Mouse (Mus musculus) stomach, postnatal 0 days (tissue): ENCODE measurements at regions not wholly inside any gene's neighbourhood (a gene's known extent, or its start where the extent isn't known, plus 50 kb on each side); places are given as distances from the start of the nearest gene placed in this dataset. TPM values are rescaled to one million over a fixed set of nuclear protein-coding genes. Genes with fewer than 3 reads are reported as not detected.
A peak's percentile ranks its signal among the peaks of the same experiment; 100 is the strongest.

Source experiments
- ATAC-seq: fragments of 200-750 bp; cut with Nextera tagmentation; 2 replicates; pipeline ENCODE4 v1.8.0; 2017; ENCODE audit not compliant: low FRiP score, low TSS enrichment
- DNase-seq: peaks from one replicate; pipeline ENCODE4 v3.0.0-alpha.2; 2016; ENCODE audit warnings: low spot score
- H3K27ac ChIP-seq: fragments of 300-500 bp; sonication (generic); replicated peaks from 2 replicates; pipeline ENCODE4 v1.5.1; 2014; ENCODE audit warnings: mild to moderate bottlenecking, control low read depth
- H3K27me3 ChIP-seq: fragments of 300-500 bp; sonication (generic); 2 replicates; pipeline ENCODE4 v1.6.1; 2014; ENCODE audit warnings: low read length; ENCODE audit not compliant: control insufficient read depth, insufficient read depth
- H3K36me3 ChIP-seq: fragments of 300-500 bp; sonication (generic); 2 replicates; pipeline ENCODE4 v1.6.1; 2014; ENCODE audit warnings: low read length, mixed read lengths; ENCODE audit not compliant: control insufficient read depth, insufficient read depth
- H3K4me1 ChIP-seq: fragments of 300-500 bp; sonication (generic); replicated peaks from 2 replicates; pipeline ENCODE4 v1.6.1; 2014; ENCODE audit warnings: antibody characterized with exemption; ENCODE audit not compliant: control insufficient read depth, insufficient read depth
- H3K4me2 ChIP-seq: fragments of 300-500 bp; sonication (generic); replicated peaks from 2 replicates; pipeline ENCODE4 v1.6.1; 2014; ENCODE audit warnings: low read depth, mild to moderate bottlenecking, control low read depth, moderate library complexity
- H3K4me3 ChIP-seq: fragments of 300-500 bp; sonication (generic); 2 replicates; pipeline ENCODE4 v1.5.1; 2014; ENCODE audit warnings: low read depth, low read length, control low read depth
- H3K9ac ChIP-seq: fragments of 300-500 bp; sonication (generic); 2 replicates; pipeline ENCODE4 v1.6.1; 2014; ENCODE audit warnings: mild to moderate bottlenecking, low read length, control low read depth, mixed read lengths
- H3K9me3 ChIP-seq: fragments of 300-500 bp; sonication (generic); 2 replicates; pipeline ENCODE4 v1.6.1; 2016; ENCODE audit warnings: low read length; ENCODE audit not compliant: control insufficient read depth
- CTCF ChIP-seq: IDR thresholded peaks from 2 replicates; pipeline ENCODE4 v1.5.1; 2016; ENCODE audit warnings: antibody characterized with exemption, low read depth, mild to moderate bottlenecking, moderate library complexity
- EP300 ChIP-seq: optimal IDR thresholded peaks from 2 replicates; pipeline ENCODE3; 2016; ENCODE audit warnings: antibody characterized with exemption
- WGBS: fragments of 180-500 bp; shearing (Covaris S2); extraction: QIAGEN DNeasy Blood & Tissue Kit; methylation state at CpG from one replicate; pipeline ENCODE4 v1.1.7; 2014; 5-methylcytosine and 5-hydroxymethylcytosine counted together
- microRNA-seq: library from miRNA; unstranded; fragments of <30 nt; microRNA quantifications from one replicate; pipeline ENCODE4, GENCODE M21; 2016

DNA sequence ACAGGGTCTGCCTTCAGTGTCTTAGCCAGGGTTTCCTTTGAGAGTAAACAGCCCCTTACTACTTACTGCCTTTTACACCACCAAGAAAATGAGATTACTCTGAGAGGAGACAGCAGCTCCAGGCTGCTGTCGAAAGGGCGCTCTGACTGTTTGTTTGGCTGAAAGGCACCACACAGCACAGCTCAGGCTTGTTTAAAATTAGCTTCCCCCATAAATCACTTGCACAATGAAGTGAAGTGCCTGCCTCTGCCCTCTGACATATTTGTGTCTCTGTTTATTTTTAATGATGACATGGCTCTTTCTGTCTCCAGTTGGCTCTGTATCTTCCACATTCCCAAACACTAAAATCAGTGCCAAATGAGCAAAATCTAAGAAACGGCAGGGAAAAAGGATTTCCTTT is 601.5 kb downstream of the Gm826 start:
- Histone ChIP-seq H3K9me3 (no peaks in the 10 kb centered on the region), H3K9ac (no peak overlapping the region), H3K4me2 (no peak overlapping the region), H3K4me1 (no peaks in the 10 kb centered on the region; the same call in 1 of the 2 replicates), H3K27ac (no peak overlapping the region), H3K36me3 (no peaks in the 10 kb centered on the region), H3K4me3 (no peak overlapping the region), H3K27me3 (no peaks in the 10 kb centered on the region)
- 19% methylated on average over 3 of the region's 3 CpGs for WGBS
- DNase-seq (no peak), ATAC-seq (peak; percentile 26; the same call in 1 of the 2 replicates)
- TF ChIP-seq CTCF (no peak), EP300 (no peak)

DNA sequence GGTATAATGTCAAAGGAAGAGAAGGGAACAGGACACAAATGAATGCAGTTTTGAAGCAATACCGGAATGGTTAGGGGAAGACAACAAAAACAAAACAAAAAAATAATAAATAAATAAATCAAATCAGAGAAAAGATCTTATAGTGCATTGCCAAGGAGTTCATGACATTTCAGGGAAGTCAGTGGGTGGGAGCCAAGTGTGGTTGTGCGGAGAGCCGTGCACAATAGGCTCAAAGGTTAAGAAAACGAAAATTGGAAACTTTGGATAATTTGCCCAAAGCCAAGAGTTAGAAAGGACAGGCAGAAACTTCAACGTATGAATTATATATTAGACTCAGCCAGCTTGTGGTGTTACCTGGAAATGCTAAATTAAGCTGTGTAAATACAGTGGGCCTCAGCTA is 599.4 kb downstream of the Gm826 start:
- no peak for DNase-seq
- TF ChIP-seq EP300, result no peak
- no peak overlapping the region for H3K4me3 ChIP-seq
- H3K9ac ChIP-seq, result no peak overlapping the region
- 53% methylated on average over 5 of the region's 5 CpGs for WGBS
- no peak overlapping the region for H3K4me2 ChIP-seq
- no peak overlapping the region for H3K27ac ChIP-seq
- H3K4me1 ChIP-seq, result no peaks in the 10 kb centered on the region; the same call in 1 of the 2 replicates
- no peaks in the 10 kb centered on the region for H3K9me3 ChIP-seq
- H3K27me3 ChIP-seq, result no peaks in the 10 kb centered on the region
- H3K36me3 ChIP-seq, result no peaks in the 10 kb centered on the region
- ATAC-seq, result no peak

DNA sequence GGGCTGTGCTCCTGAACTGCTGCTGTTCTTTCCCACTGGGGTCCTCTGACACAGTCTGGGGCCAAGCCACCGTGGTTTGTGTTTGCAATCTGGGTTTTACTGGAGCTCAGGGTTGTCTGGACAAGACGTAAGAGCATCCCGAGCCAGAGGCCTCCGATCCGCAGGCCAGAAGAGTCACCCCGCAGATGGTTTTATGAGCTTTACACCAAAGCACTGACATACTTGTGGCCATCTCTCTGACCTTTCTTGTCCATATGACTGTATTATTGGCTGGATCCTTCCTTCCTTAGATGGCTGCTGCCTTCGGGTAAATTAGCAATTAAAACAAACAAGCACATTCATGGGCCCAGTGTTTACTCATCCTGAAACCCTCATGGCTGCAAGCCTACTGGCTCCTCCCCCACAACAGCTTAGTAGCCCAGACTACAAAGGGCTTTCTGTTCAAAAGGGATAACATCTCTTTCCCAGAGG is 578.4 kb downstream of the Gm826 start:
- no peaks in the 10 kb centered on the region for H3K4me1 ChIP-seq
- TF ChIP-seq EP300, result no peak
- no peak for TF ChIP-seq CTCF
- no peak overlapping the region for H3K27ac ChIP-seq
- no peaks in the 10 kb centered on the region for H3K36me3 ChIP-seq
- ATAC-seq (peak; percentile 61; the same call in 1 of the 2 replicates), DNase-seq (peak; percentile 17)
- no peak overlapping the region for H3K9ac ChIP-seq
- H3K4me2 ChIP-seq, result no peak overlapping the region
- no peak overlapping the region for H3K4me3 ChIP-seq
- no peaks in the 10 kb centered on the region for H3K27me3 ChIP-seq
- WGBS, result 56% methylated on average over 7 of the region's 7 CpGs
- H3K9me3 ChIP-seq, result no peaks in the 10 kb centered on the region

DNA sequence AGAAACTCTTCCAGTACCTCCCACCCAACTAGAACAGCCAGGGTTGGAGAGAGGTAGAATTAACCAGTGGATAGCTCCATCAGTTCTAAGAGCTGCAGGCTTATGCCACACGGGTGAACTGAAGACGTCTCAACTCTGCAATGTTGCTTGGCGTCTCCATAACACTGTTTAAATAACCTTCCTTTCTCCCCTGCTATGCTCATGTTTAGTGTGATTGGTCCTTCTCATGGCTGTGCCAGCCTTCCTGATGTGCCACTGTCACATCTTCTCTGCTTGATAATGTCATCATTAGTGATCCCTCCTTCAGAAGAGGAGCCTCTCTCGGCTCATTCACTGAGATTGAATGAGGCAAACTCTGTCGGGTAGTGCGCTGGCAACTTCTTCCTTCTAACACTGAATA is 573.2 kb downstream of the Gm826 start:
- Histone ChIP-seq H3K4me3 (no peak overlapping the region), H3K4me2 (no peak overlapping the region), H3K9ac (no peak overlapping the region), H3K27me3 (no peaks in the 10 kb centered on the region), H3K36me3 (no peaks in the 10 kb centered on the region), H3K27ac (no peak overlapping the region), H3K4me1 (no peaks in the 10 kb centered on the region), H3K9me3 (no peaks in the 10 kb centered on the region)
- DNase-seq (no peak), ATAC-seq (no peak)
- WGBS, result 83% methylated on average over 6 of the region's 6 CpGs
- no peak for TF ChIP-seq EP300
- TF ChIP-seq CTCF, result no peak

DNA sequence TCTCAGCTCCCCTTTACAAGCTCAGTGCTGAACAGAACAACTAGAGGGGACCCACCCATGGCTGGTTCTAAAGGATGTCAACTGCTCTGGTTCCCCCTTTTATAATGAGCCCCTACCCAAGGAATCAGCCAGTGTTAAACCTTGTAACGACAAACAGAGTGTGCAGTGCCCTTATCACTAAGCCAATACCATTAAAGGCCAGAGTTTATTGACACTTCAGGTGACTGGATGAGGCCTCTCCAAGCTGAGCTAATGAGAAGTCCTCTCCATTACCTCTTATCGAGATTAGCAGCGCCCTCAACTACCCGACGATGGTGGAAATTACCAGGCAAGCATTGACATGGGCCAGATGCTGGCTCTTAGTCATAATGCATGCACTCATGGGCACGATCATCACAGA is 570.8 kb downstream of the Gm826 start:
- Histone ChIP-seq H3K4me2 (no peak overlapping the region), H3K9me3 (no peaks in the 10 kb centered on the region), H3K4me1 (no peaks in the 10 kb centered on the region), H3K27ac (no peak overlapping the region), H3K36me3 (no peaks in the 10 kb centered on the region), H3K4me3 (no peak overlapping the region), H3K27me3 (no peaks in the 10 kb centered on the region), H3K9ac (no peak overlapping the region)
- peak; percentile 86 for ATAC-seq
- TF ChIP-seq EP300, result no peak
- no peak for TF ChIP-seq CTCF
- peak; percentile 34 for DNase-seq
- 30% methylated on average over 6 of the region's 6 CpGs for WGBS

Small RNA genes lying in the stretch of these regions (microRNA-seq; reads per million reads assigned to microRNA genes)
- gene Gm44319, result not detected
